Mouse (Mus musculus): ENCODE data around the gene Erbb4. TPM values are rescaled to one million over a fixed set of nuclear protein-coding genes. Genes with fewer than 3 reads are reported as not detected.
A peak's percentile ranks its signal among the peaks of the same experiment; 100 is the strongest.
"Not testable (repeated sequence)": the region's sequence is repeated elsewhere in the genome, so short reads cannot be mapped to it uniquely, and the experiment has no call there.

Erbb4 gene
- total and polyA plus RNA-seq, 2 experiments from 2014 or later: 13.9 to 52.8 TPM

DNA sequence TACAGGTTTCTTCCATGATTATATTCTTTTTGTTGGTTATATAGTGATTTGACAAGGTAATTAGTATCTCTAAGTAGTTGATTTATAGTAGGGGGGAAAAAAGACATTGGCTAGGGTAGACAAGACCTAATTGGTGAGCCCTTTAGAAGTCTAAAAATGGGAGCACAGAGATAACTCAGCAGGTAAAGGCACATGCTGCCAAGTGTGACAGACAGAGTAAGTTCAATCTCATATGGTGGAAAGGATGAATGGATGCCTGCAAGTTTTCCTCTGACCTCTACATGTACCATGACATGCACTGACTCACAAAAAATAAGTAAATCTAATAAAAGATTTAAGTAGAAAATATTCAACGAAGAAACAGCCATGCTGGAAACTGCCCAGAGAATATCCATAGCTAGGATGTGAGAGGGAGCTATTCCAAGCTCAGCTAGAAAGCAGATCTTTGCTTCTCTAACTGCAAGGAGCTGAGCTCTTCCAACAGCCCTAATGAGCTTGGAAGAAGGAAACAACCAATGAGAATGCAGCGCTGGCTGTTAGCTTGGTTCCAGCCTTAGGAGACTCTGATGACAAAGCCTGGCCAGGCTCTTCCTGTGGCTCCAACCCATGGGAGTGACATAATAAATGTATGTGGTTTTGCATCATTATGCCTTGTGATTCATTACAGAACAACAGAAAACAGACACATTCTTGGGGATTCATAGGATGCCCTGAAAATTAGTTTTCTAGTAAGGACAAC lies 277.2 kb downstream of the Erbb4 start:
- no peaks in the 10 kb centered on the region for H3K4me1 ChIP-seq (ENCODE audit: insufficient read depth, low read length)
- no peak for TF ChIP-seq CTCF (IDR thresholded peaks at IDR 0.05; ENCODE audit: low read depth)
- no peaks in the 10 kb centered on the region for H3K36me3 ChIP-seq (ENCODE audit: insufficient read depth, low read length)
- no peak overlapping the region for H3K4me3 ChIP-seq (ENCODE audit: low read length)
- H3K9me3 ChIP-seq (ENCODE audit: low read length): no peaks in the 10 kb centered on the region
- WGBS: 65% methylated on average over 2 of the region's 2 CpGs
- DNase-seq (ENCODE audit: low spot score) (peak; percentile 44), ATAC-seq (no peak)
- H3K4me2 ChIP-seq (ENCODE audit: low read depth, low read length): no peak overlapping the region
- no peak overlapping the region for H3K27ac ChIP-seq
- H3K27me3 ChIP-seq (ENCODE audit: insufficient read depth, low read length): no peaks in the 10 kb centered on the region
- no peak overlapping the region for H3K9ac ChIP-seq (replicated peaks; ENCODE audit: low read length)

DNA sequence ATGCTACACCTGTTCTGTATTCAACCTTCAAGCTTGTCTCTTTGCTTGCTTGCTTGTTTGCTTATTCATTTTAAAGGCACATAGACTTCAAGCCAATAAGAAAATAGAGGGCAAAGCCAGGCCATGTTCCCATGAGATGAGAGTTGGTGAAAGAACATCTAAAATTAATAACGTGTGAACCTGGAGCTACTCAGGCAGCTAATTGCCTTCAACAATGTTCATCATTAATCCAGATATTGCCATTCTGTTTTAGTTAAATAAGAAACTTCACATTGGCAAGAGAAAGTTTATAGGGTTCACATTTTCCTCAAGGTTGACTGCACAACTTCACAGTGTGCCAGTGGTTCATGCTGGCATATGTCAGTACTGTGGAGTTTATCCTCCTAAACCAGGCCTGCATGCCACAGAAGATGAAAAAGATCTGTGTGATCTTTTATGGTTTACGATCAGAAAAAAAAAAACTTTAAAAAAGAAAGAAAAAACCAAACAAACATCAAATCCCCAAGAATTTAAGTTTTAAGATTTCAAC lies 284.7 kb downstream of the Erbb4 start:
- DNase-seq (ENCODE audit: low spot score) (no peak), ATAC-seq (no peak)

GRCm38 (mm10) chr1:68806711-68807110 lies 301.1 kb downstream of the Erbb4 start:
- Histone ChIP-seq H3K36me3 (ENCODE audit: insufficient read depth, low read length) (no peaks in the 10 kb centered on the region), H3K4me2 (ENCODE audit: low read depth, low read length) (no peak overlapping the region), H3K4me1 (ENCODE audit: insufficient read depth, low read length) (no peaks in the 10 kb centered on the region), H3K4me3 (ENCODE audit: low read length) (no peak overlapping the region), H3K27me3 (ENCODE audit: insufficient read depth, low read length) (no peaks in the 10 kb centered on the region), H3K27ac (no peak overlapping the region), H3K9me3 (ENCODE audit: low read length) (no peaks in the 10 kb centered on the region), H3K9ac (replicated peaks; ENCODE audit: low read length) (no peak overlapping the region)
- DNase-seq (ENCODE audit: low spot score): peak; percentile 60
- no peak for ATAC-seq
- no peak for TF ChIP-seq CTCF (IDR thresholded peaks at IDR 0.05; ENCODE audit: low read depth)
- WGBS: 53% methylated on average over 2 of the region's 2 CpGs

More for the DNA sequence above, 284.7 kb downstream of the Erbb4 start:
- 57% methylated on average over 2 of the region's 2 CpGs for WGBS
- H3K4me2 ChIP-seq (ENCODE audit: low read depth, low read length): no peak overlapping the region
- no peaks in the 10 kb centered on the region for H3K4me1 ChIP-seq (ENCODE audit: insufficient read depth, low read length)
- TF ChIP-seq CTCF (IDR thresholded peaks at IDR 0.05; ENCODE audit: low read depth): no peak
- H3K27me3 ChIP-seq (ENCODE audit: insufficient read depth, low read length): no peaks in the 10 kb centered on the region
- no peaks in the 10 kb centered on the region for H3K9me3 ChIP-seq (ENCODE audit: low read length)
- H3K27ac ChIP-seq: no peak overlapping the region
- no peak overlapping the region for H3K4me3 ChIP-seq (ENCODE audit: low read length)
- no peak overlapping the region for H3K9ac ChIP-seq (replicated peaks; ENCODE audit: low read length)
- no peaks in the 10 kb centered on the region for H3K36me3 ChIP-seq (ENCODE audit: insufficient read depth, low read length)

- 49% methylated on average over 4 of the region's 4 CpGs for WGBS
- no peak overlapping the region for H3K9ac ChIP-seq (replicated peaks; ENCODE audit: low read length)
- no peaks in the 10 kb centered on the region for H3K27me3 ChIP-seq (ENCODE audit: insufficient read depth, low read length)
- no peak overlapping the region for H3K4me2 ChIP-seq (ENCODE audit: low read depth, low read length)
- no peak overlapping the region for H3K27ac ChIP-seq
- DNase-seq (ENCODE audit: low spot score) (no peak), ATAC-seq (no peak)
- no peaks in the 10 kb centered on the region for H3K4me1 ChIP-seq (ENCODE audit: insufficient read depth, low read length)
- no peaks in the 10 kb centered on the region for H3K9me3 ChIP-seq (ENCODE audit: low read length)
- TF ChIP-seq CTCF (IDR thresholded peaks at IDR 0.05; ENCODE audit: low read depth): no peak
- H3K36me3 ChIP-seq (ENCODE audit: insufficient read depth, low read length): no peaks in the 10 kb centered on the region
- H3K4me3 ChIP-seq (ENCODE audit: low read length): no peak overlapping the region
These were observed 320.3 kb downstream of the Erbb4 start for GRCm38 (mm10) chr1:68787409-68788015.

DNA sequence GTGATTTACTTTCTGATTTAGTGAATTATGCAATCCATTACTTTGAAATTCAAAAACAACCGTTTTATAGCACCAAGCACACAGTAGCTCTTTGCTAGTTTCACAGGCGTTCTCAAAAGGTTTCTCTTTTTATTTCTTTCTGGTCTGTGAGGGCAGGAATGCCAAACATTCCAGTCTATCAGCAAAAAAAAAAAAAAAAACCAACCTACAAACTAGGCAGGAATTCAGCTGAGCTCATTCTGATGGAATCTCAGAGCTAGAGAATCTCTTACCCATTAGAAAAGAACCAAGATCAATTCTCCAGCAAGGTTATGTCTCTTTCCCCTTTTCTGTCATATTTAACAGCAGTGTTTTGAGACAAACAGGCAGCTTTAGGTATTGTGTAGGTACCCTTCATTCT lies 327.2 kb downstream of the Erbb4 start:
- Histone ChIP-seq H3K27ac (no peak overlapping the region), H3K4me1 (ENCODE audit: insufficient read depth, low read length) (no peaks in the 10 kb centered on the region), H3K27me3 (ENCODE audit: insufficient read depth, low read length) (no peaks in the 10 kb centered on the region), H3K4me3 (ENCODE audit: low read length) (no peak overlapping the region), H3K9me3 (ENCODE audit: low read length) (no peaks in the 10 kb centered on the region), H3K4me2 (ENCODE audit: low read depth, low read length) (no peak overlapping the region), H3K9ac (replicated peaks; ENCODE audit: low read length) (no peak overlapping the region), H3K36me3 (ENCODE audit: insufficient read depth, low read length) (no peaks in the 10 kb centered on the region)
- no peak for ATAC-seq
- no peak for DNase-seq (ENCODE audit: low spot score)
- WGBS: 48% methylated on average over 2 of the region's 2 CpGs
- no peak for TF ChIP-seq CTCF (IDR thresholded peaks at IDR 0.05; ENCODE audit: low read depth)

- H3K4me1 ChIP-seq (ENCODE audit: insufficient read depth, low read length): no peaks in the 10 kb centered on the region
These were observed 327.8 kb downstream of the Erbb4 start for GRCm38 (mm10) chr1:68780032-68780431.

GRCm38 (mm10) chr1:68766095-68766494 lies 341.8 kb downstream of the Erbb4 start:
- H3K27ac ChIP-seq; ATAC-seq; H3K4me2 ChIP-seq (ENCODE audit: low read depth, low read length); H3K9me3 ChIP-seq (ENCODE audit: low read length); H3K4me1 ChIP-seq (ENCODE audit: insufficient read depth, low read length); H3K4me3 ChIP-seq (ENCODE audit: low read length); H3K36me3 ChIP-seq (ENCODE audit: insufficient read depth, low read length); DNase-seq (ENCODE audit: low spot score); H3K9ac ChIP-seq (replicated peaks; ENCODE audit: low read length); H3K27me3 ChIP-seq (ENCODE audit: insufficient read depth, low read length): not testable (repeated sequence)

More at GRCm38 (mm10) chr1:68780032-68780431, 327.8 kb downstream of the Erbb4 start:
- no peak for ATAC-seq
- TF ChIP-seq CTCF (IDR thresholded peaks at IDR 0.05; ENCODE audit: low read depth): no peak
- Histone ChIP-seq H3K9ac (replicated peaks; ENCODE audit: low read length) (no peak overlapping the region), H3K27ac (no peak overlapping the region), H3K27me3 (ENCODE audit: insufficient read depth, low read length) (no peaks in the 10 kb centered on the region), H3K4me3 (ENCODE audit: low read length) (no peak overlapping the region), H3K4me2 (ENCODE audit: low read depth, low read length) (no peak overlapping the region), H3K9me3 (ENCODE audit: low read length) (no peaks in the 10 kb centered on the region), H3K36me3 (ENCODE audit: insufficient read depth, low read length) (no peaks in the 10 kb centered on the region)
- 90% methylated on average over 1 of the region's 1 CpGs for WGBS
- no peak for DNase-seq (ENCODE audit: low spot score)

Measured in hindbrain, postnatal 0 days (tissue).